Mouse (Mus musculus) MEL-GATA-1-ER (cell line): ENCODE data around the gene Atp2a1.
A peak's percentile ranks its signal among the peaks of the same experiment; 100 is the strongest.
"Not testable (repeated sequence)": the region's sequence is repeated elsewhere in the genome, so short reads cannot be mapped to it uniquely, and the experiment has no call there.

Source experiments
- DNase-seq: peaks from one replicate; pipeline ENCODE4 v3.0.0-alpha.2; 2012; ENCODE audit warnings: low read depth; ENCODE audit errors: extremely low read depth

Atp2a1 gene

DNA sequence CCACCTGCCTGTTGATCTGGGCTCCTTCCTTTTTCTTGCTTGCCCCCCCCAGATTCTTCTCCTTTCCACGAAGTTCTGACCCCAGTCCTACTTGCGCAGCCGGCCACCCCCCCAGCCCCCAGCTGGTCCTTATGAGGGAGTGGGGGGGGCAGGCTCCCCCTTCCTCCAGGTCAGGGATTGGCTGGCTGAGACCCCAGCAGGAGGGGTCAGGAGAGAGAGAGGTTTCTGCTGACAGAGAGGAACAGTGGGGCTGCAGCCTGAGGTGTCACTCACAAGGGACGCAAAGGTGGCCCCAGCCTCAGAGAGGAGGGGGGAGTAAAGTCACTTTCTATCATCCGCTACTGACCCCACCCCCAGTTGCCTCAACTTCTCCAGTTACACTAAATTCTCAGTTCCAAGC, at the start of gene Atp2a1:
Gene Atp2a1 (minus strand): TSS at position 105 of the 400 bp plus-strand sequence.
- DNase-seq = no peak

DNA sequence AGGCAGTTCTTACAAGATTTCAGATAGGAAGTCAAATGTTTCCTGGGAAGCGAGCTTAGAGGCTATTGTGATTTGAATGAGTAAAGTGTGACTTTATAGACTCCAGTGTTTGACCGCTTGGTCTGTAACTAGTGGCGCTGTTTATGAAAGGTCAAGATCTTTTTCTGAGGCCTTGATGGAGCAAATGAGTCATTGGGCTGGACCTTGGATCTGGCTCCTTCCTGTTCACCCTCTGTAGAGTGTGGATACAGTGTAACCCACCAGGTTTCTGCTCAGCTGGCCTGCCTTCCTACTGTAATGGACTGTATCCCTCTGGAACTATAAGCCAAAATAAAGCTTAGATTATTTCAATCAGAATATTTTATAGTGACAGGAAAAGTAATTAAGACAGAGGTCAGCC, 48.4 kb upstream of the Atp2a1 start:
- no peak for DNase-seq

DNA sequence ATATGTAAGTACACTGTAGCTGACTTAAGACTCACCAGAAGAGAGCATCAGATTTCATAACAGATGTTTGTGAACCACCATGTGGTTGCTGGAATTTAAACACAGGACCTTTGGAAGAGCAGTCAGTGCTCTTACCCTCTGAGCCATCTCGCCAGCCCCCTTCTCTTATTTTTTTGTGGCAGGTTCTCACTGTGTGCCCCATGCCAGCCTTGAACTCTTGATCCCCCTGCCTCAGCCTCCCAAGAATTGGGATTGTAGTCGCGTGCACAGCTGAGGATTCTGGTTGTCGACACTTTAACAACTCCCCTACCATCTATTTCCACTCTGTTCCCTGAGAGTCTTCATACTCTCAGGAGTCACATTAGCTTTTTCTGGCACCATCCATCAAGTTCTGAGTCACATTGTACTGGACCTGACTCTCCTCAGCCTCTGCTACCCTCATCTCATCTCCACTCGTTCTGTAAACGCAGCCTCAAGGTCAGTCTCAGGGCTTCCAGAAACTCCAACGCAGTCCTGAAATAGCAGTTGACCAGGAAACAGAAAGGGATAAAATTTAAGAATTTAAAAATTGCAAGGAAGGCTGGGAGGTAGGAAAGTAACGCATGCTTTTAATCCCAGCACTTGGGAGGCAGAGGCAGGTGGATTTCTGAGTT, 44.3 kb upstream of the Atp2a1 start:
- DNase-seq = no peak

DNA sequence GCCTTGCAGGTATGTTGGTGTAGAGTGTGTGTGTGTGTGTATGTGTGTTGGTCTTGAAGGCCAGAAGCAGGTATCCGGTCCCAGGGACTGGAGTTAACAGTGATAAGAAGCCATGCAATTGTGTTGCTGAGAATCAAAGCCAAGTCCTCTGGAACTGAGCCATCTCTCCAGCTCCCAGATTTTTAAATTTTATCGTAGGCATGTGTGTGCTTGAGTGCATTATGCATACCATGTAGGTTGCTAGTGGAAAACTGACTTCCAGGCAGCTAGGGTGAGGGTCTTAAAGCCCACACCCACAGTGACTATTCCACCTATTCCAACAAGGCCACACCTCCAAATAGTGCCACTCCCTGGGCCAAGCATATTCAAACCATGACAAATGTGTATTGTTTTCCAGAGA, 42.0 kb upstream of the Atp2a1 start:
- DNase-seq = no peak

DNA sequence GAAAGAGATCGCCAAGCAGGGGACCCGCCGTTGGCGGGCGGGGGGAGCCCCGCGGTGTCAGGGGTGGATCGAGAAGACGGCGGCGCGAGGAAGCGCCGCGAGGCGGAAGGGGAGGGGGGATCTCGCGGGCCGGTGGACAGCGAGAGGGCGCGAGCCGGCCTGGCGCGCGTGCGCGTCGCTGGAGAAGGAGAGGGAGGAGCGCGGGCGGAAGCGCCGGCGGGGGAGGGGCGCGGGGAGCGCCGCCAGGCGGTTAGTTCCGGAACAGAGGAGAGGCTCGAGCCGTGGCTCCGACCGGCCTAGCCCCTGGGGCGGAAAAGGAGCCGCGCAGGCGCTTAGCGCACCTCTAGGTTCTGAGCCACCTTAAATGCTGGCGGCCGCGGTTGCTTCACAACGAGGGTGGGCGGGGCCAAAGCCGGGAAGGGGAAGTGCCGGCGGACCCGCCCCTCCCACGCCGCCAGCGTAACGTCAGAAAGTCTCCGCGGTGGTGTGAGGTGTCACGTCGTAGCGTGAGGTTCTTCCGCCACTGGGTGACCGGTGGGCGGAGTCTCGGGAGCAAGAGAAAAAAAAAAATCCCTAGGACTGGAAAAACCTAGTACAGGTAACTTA, 40.5 kb upstream of the Atp2a1 start, which contains the start of gene Atxn2l:
Gene Atxn2l (minus strand): TSS at position 165 of the 606 bp plus-strand sequence.
- DNase-seq = peak; percentile 88

DNA sequence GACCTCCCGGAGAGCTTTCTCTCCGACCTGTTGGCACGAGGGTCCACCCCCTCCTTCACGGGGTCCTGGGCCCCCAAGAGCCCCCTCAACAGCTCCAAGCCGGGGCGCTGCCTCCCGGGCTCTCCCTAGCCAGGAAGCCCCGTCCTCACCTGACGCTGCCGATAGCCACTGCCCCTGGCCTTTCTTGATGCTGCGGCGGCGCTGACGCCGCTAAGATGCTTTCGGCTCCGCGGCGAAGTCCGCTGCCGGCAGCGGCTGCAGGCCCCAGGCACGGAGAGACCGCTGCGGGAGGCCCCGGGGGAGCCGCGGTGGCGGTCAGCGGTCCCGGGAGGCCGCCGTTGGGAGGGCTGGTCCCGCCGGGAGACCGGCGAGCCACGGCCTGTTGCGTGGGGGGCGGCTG, 39.8 kb upstream of the Atp2a1 start:
- DNase-seq = no peak

DNA sequence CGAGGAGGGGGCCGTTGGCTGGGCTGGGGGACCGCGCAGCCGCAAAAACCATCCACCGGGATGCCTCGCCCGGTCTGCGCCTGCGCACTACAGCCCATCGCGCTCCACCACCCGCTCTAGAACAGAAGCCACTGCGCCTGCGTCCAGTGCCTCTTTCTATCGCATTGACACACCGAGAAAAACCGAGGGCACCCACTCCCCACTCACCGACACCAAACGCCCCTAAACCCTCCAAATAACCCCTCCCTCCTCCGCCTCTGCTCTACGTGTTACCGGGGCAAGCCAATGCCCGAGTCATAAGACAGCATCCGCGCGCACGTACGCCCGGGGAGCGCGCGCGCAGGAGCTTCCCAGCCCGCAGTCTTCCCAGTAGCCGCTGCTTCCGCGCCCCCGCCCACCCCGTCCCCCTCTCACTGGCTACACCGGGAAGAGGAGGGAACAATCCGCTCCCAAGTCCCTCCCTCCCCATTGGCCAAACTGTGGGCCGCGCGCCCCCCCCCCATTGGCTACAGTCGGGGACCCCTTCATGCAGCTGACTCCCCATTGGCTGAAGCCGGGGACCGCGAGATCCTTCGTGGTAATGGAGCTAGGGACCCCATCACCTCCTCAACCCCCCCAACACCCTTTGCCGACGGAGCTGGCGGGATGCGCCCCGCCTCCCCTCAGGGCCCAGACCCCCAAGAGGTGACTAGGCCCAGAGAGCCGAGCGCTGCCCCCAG, 39.3 kb upstream of the Atp2a1 start:
- peak; percentile 96 for DNase-seq

DNA sequence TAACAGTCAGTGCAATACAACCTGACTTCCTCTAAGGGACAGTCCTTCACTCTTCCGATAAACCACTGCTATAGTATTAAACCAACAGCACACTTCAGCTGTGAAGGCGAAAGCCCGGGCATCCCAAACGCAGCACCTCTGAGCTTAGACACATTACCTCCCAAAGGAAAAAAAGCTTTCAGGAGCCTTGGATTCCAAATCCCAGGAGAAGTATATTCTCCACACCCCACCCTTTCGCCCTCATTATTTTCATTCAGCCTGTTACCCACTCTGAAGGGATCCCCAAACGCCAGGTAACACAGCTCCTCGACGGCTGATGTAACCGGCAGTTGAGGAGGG, 38.7 kb upstream of the Atp2a1 start:
- no peak for DNase-seq

DNA sequence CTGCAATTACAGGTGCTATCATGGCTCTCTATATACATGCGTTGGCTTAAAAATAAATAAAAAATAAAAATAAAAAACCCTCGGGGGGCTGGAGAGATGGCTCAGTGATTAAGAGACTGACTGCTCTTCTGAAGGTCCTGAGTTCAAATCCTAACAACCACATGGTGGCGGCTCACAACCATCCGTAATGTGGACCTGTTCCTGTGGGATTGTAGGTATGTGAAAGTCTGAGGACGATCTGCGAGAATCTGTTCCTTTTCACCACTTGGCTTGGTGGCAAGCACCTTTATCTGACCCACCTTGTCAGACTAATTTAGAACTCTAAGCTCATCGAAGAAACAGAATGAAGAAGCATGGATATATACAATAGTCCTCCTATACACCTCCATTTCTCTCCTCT, 36.5 kb upstream of the Atp2a1 start:
- DNase-seq = no peak

DNA sequence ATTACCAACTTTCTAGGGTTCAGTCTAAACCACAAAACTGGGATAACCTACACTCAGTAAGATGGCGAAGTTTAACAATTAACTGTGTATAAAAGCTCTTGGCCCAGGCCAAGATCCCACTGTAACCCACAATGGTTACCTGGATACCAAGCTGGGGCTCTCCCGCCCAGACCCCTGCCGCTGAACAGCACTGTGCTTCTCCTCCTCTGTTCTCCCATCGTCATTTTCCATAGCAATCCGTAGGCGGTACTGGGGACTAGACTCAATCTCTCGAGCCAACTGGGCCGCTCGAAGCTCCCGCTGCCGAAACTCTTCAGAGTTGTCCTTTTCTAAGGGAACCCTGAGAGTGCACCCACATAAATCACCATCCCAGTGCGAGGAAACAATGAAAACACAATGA, 35.1 kb upstream of the Atp2a1 start:
- DNase-seq = no peak

DNA sequence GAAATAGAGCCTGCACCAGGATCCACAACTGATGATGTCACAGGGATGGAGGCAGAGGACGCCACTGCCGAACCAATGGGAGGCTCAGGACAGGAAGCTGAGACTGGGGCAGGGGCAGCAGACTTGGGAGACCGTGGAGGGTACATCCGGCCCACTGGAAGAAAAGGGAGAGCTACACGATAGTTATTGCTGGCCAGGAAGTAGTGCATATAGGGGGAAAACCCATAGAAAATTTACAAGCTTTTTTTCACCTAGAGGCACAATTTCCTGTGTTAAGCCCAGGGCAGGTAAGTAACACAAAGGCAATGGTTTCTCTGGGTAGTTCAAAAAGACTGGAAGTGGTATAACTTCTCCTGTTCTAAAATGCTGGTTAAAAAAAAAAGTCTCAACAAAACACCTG, 33.6 kb upstream of the Atp2a1 start:
- DNase-seq = no peak

DNA sequence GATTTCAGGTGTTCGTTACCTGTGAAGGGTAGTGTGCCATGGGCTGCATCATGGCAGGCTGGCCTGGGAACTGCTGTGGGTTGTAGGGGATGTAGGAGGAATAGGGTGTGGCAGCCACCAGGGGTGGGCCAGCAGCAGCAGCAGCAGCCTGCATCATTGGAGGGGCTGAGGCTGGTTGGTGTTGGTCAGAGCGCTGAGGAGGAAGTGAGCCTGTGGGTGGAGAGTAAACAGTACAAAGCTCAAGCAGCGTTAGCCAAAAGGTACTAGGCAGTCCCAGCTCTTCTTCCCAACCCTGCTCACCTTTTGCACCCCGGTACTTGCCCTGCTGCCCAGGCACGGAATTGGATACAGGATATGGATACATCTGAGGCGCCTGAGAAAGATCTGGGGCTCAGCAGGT, 31.2 kb upstream of the Atp2a1 start:
- no peak for DNase-seq

DNA sequence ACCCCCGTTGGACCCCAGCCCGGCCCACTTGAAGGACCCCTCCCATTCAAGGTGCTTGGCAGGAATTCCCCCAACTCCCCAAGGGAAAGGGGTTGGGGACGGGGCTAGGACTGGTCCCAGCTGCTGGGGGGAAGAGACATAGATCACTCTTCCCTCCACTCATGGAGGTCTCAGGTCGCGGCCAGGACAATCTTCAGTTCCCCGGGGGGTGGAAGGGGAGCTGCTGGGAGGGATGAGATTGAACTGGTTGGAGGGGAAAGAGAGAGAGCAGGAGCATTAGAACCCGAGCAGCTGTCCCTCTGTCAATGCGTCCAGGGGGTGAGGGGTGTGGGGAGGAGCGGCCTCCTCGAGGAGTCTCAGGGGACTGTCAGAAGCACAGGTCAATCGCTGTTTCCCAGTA, 29.1 kb upstream of the Atp2a1 start:
- no peak for DNase-seq

DNA sequence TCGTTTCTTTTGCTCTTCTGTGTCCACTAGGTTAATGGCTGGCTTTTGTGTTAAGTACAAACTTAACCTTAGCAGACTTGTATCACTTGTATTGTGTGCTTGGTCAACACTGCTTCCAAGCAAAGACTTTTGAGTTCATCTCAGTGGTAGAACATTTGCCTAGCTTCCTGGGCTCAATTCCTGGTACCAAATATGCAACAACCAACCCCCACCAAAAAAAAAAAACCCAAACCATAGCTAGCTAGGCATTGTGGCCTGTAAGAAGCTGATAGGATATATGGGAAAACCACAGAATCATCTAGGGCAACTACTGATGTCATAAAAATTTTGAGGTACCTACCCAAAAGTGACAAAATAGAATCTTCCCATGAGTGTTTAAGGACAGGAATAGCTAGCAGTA, 28.1 kb upstream of the Atp2a1 start:
- DNase-seq = no peak

DNA sequence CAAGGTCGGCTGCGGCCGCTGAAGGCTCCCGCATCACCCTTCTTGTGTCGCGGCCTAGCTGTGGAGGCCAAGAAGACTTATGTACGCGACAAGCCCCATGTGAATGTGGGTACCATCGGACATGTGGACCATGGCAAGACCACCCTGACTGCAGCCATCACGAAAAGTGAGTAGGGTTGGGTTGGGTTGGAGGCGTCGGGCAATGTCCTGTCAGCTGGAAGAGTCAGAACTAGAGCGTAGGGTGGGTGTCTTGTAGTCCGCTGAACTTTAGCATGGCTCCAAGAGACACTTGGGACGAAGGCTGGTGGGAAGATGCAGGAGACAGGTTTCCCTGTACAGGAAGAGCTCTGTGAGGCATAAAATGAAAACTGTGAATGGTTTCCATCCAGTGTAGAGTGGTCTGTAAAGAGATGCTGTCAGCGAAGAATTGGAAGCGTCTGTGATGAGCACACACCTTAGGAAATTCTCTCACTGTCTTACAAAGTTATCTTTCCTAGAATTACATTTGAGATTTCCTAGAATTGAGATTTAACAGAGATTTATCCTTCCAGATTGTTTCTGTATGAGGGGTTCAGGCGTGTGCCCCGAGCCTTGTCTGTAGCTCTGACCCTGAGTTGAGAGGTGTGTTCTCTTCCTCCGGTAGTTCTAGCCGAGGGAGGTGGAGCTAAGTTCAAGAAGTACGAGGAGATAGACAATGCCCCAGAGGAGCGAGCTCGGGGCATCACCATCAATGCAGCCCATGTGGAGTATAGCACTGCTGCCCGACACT, 24.9 kb upstream of the Atp2a1 start:
- DNase-seq = not testable (repeated sequence)

DNA sequence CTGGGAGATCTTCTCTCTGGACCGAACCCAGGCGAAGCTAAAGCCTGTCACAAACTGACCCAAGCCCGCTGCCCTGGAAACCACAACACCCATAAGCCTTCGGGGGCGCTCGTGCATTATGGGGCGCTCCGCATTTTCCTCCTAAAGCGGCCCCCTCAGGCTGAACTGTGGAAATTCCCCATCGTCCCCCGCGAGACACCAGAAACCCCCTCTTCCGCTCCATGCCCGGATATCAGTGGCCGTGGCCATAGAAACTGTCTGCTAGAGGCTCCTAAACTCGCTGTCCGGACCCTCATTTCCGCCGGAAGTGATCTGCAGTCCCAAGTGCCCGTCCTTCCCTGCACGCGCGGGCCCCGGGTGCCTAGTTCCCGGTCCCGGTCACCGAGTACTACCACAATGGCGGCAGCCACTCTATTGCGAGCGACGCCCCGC, 24.2 kb upstream of the Atp2a1 start, which contains the start of gene Tufm:
Gene Tufm (plus strand): TSS at position 310 of the 432 bp plus-strand sequence.
- DNase-seq = peak; percentile 98

DNA sequence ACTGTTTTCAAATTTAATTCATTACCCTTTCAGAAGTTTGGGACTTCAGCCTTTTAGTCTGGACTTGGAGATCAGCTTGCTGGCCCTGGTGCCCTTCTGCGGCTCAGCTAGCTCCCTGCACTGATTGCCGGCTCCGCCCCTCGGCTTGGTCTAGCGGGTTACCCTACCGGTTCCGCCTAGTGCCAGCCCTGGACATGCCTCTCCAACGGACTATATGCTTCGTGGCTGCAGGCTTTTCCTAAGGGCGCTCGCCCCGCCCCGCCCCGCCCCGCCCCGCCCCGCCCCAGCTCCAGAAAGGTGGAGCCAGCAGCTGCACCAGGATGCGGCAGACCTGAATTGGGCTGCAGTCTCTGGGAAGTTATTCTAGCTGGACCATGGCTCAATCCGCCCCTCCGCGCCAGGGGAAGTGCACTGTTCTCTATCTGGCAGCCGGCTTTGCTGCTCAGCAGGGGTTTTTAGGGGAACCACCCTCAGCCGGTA, 19.5 kb upstream of the Atp2a1 start:
- peak; percentile 59 for DNase-seq

DNA sequence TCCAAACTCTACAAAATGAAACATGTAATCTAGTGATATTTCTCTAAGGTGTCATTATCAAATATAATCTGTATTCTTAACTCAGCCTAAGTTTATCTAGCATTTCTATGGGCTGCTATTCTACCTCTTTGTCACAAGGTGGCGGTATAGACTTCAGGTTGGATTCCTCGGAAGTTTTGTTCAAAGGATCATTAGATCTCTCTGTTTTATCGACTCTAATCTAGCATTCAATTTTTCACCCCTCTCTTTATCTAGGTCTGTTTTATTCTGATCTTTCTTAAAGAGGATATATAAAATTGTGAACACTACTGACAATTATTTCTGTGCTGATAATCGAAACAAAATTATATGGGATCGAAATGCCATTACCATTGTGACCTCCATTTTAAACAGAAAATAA, 18.8 kb upstream of the Atp2a1 start:
- no peak for DNase-seq

DNA sequence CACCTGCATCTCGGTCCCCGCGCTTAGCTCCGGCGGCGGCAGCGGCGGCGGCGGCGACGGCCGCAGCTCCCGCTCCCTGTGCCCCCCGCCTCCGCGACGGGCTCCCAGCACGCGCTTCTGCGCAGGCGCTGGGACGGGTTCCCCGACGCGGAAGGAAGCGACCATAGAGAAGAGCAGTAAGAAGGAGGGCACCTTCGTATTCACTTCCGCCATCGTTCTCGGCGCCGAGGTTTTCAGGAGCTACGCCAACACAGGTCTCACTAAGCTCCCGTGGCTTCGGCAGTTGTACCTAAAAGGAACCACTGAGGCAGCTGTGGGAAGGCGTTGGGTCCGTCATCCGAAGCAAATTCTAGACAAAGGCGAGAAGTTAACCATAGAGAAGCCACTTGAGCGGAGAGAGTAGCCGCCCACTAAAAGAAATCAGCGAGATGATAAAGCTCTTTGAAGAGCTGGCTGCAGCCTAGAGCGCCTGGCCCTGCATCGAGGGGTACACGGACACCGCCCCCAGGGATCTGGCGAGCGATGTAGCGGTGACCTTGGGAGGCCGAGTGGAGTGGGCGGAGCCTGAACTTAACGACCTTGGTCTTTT, 12.2 kb upstream of the Atp2a1 start, which contains the start of gene Sh2b1:
Gene Sh2b1 (minus strand): TSS at position 432 of the 589 bp plus-strand sequence.
- DNase-seq = peak; percentile 88

DNA sequence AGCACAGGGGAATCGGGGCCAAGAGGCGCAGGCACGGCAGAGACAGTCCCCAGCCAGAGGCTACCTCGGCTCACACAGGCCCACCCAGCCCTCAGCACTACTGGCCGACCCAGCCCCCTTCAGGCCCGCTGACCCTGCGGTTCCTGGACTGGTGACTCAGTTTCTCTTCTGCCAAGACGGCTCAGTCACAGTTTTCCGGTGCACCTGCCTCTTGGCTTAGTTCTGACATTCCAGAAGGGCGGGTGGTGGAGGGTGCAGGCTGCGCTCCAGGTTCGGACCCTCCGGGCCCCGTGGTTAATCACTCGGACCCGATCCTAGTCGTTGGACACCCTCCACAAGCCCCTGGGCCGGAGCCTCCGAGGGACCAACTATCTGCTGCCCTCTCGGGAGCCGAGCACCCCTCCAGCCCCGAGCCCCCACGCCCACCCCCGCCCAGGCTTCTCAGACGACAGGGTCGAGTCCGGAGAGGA, 11.6 kb upstream of the Atp2a1 start:
- DNase-seq = no peak

DNA sequence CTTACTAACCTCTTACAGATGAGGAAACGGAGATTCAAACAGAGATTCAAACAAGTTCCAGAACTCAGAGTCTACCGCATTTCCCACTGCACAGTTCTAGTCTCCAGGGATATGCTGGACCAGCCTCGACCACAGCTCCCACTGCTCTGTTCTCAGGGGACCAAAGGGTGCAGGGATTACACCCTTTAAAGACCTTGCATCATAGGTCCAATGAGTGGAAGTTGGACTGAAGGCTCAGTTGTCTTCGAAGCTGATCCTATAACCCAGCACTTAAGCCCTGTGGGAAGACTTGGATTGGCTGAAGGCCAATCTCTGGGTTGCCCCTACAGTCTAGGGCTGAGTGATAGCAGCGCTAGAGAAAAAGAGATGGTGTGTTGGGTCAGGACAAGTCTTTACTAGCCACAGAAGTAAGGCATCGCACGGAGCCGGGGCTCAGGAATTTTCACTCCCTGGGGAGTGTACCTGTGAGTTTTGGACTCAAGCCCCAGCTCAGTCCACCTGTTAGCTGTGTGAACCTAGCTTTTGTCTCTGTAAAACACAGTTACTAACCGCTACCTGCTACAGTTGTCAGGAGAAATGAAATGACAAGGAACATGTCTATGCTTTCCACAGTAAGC, 10.7 kb upstream of the Atp2a1 start:
- no peak for DNase-seq
